Mouse (Mus musculus) embryonic facial prominence, embryonic 13.5 days (tissue): Measurements from ENCODE around the gene Gm10518. TPM values are rescaled to one million over a fixed set of nuclear protein-coding genes. Genes with fewer than 3 reads are reported as not detected.

ENCODE experiments used
- ATAC-seq: fragments of 200-750 bp; cut with Nextera tagmentation; 2 replicates; pipeline ENCODE4 v1.8.0; 2017; ENCODE audit warnings: low read depth; ENCODE audit not compliant: insufficient number of reproducible peaks, insufficient read depth, low FRiP score, low TSS enrichment
- H3K27ac ChIP-seq: fragments of 300-500 bp; sonication (generic); 2 replicates; pipeline ENCODE4 v1.5.1; 2015; ENCODE audit warnings: moderate library complexity, mild to moderate bottlenecking, inconsistent platforms
- H3K27me3 ChIP-seq: fragments of 300-500 bp; sonication (generic); 2 replicates; pipeline ENCODE4 v1.6.1; 2015; ENCODE audit warnings: mild to moderate bottlenecking, inconsistent platforms
- H3K36me3 ChIP-seq: fragments of 300-500 bp; sonication (generic); 2 replicates; pipeline ENCODE4 v1.6.1; 2015; ENCODE audit warnings: mild to moderate bottlenecking, inconsistent platforms
- H3K4me1 ChIP-seq: fragments of 300-500 bp; sonication (generic); 2 replicates; pipeline ENCODE4 v1.6.1; 2015; ENCODE audit warnings: inconsistent platforms
- H3K4me2 ChIP-seq: fragments of 300-500 bp; sonication (generic); 2 replicates; pipeline ENCODE4 v1.6.1; 2015; ENCODE audit warnings: moderate library complexity, mild to moderate bottlenecking, inconsistent platforms
- H3K4me3 ChIP-seq: fragments of 300-500 bp; sonication (generic); 2 replicates; pipeline ENCODE4 v1.5.1; 2015; ENCODE audit warnings: mild to moderate bottlenecking, inconsistent platforms
- H3K9ac ChIP-seq: fragments of 300-500 bp; sonication (generic); 2 replicates; pipeline ENCODE4 v1.6.1; 2015; ENCODE audit warnings: mild to moderate bottlenecking, inconsistent platforms
- H3K9me3 ChIP-seq: fragments of 300-500 bp; sonication (generic); 2 replicates; pipeline ENCODE4 v1.6.1; 2016; ENCODE audit warnings: inconsistent platforms
- WGBS: fragments of 180-500 bp; shearing (Covaris S2); methylation state at CpG from one replicate; pipeline ENCODE4 v1.1.7; 2015; ENCODE audit warnings: mixed read lengths; 5-methylcytosine and 5-hydroxymethylcytosine counted together
- polyA plus RNA-seq: library from polyadenylated mRNA; unstranded; fragments of >200 nt; fragmentation: Nextera tagmentation; extraction: Ambion mirVana; gene quantifications from 2 replicates; pipeline ENCODE4 v1.2.1, GENCODE M21; 2015

The Gm10518 gene
- 0.32 TPM in 1 of 2 replicates, not detected in the other for polyA plus RNA-seq

- Histone ChIP-seq H3K27ac (peak within 1 kb of the TSS; percentile 99), H3K4me3 (peak within 1 kb of the TSS; percentile 83), H3K9ac (peak within 1 kb of the TSS; percentile 94), H3K36me3 (peaks cover 16% of the 10 kb centered on the region), H3K4me1 (peaks cover 20% of the 10 kb centered on the region), H3K9me3 (no peaks in the 10 kb centered on the region), H3K4me2 (peak within 1 kb of the TSS; percentile 67), H3K27me3 (no peaks in the 10 kb centered on the region)
- under 1% methylated on average over 94 of the region's 94 CpGs for WGBS
- peak; percentile 74 for ATAC-seq
Measured at GRCm38 (mm10) chr1:179802610-179803512, at the start of gene Gm10518. Gene Gm10518 (plus strand): TSS chr1:179803376.

- H3K9ac ChIP-seq: no peak overlapping the region
- no peak for ATAC-seq
Measured at GRCm38 (mm10) chr1:179756477-179756876, 46.7 kb upstream of the Gm10518 start.

GRCm38 (mm10) chr1:179760086-179760485 is 43.1 kb upstream of the Gm10518 start:
- no peak overlapping the region for H3K27ac ChIP-seq
- ATAC-seq: no peak
- no peak overlapping the region for H3K9ac ChIP-seq
- no peaks in the 10 kb centered on the region for H3K27me3 ChIP-seq
- WGBS: 91% methylated on average over 5 of the region's 5 CpGs
- H3K36me3 ChIP-seq: peaks cover 84% of the 10 kb centered on the region
- no peak overlapping the region for H3K4me3 ChIP-seq
- no peaks in the 10 kb centered on the region for H3K9me3 ChIP-seq
- no peak overlapping the region for H3K4me2 ChIP-seq
- no peaks in the 10 kb centered on the region for H3K4me1 ChIP-seq

More at GRCm38 (mm10) chr1:179756477-179756876, 46.7 kb upstream of the Gm10518 start:
- peaks cover 80% of the 10 kb centered on the region for H3K36me3 ChIP-seq
- H3K27me3 ChIP-seq: no peaks in the 10 kb centered on the region
- H3K4me2 ChIP-seq: no peak overlapping the region
- no peak overlapping the region for H3K4me3 ChIP-seq
- H3K9me3 ChIP-seq: no peaks in the 10 kb centered on the region
- H3K27ac ChIP-seq: no peak overlapping the region
- no peaks in the 10 kb centered on the region for H3K4me1 ChIP-seq

- Histone ChIP-seq H3K9me3 (no peaks in the 10 kb centered on the region), H3K27ac (no peak overlapping the region), H3K4me1 (no peaks in the 10 kb centered on the region), H3K36me3 (peaks cover 83% of the 10 kb centered on the region), H3K4me2 (no peak overlapping the region), H3K27me3 (no peaks in the 10 kb centered on the region), H3K4me3 (no peak overlapping the region), H3K9ac (no peak overlapping the region)
- ATAC-seq: no peak
- 90% methylated on average over 4 of the region's 4 CpGs for WGBS
Measured at GRCm38 (mm10) chr1:179760553-179760952, 42.6 kb upstream of the Gm10518 start.

GRCm38 (mm10) chr1:179776831-179777230 is 26.3 kb upstream of the Gm10518 start:
- no peak for ATAC-seq
- Histone ChIP-seq H3K4me2 (no peak overlapping the region), H3K27me3 (no peaks in the 10 kb centered on the region), H3K9ac (no peak overlapping the region), H3K4me3 (no peak overlapping the region), H3K36me3 (peaks cover 83% of the 10 kb centered on the region), H3K9me3 (no peaks in the 10 kb centered on the region), H3K27ac (no peak overlapping the region), H3K4me1 (no peaks in the 10 kb centered on the region)
- 95% methylated on average over 8 of the region's 8 CpGs for WGBS

GRCm38 (mm10) chr1:179784098-179784497 is 19.1 kb upstream of the Gm10518 start:
- no peaks in the 10 kb centered on the region for H3K27me3 ChIP-seq
- no peak overlapping the region for H3K9ac ChIP-seq
- H3K36me3 ChIP-seq: peaks cover 75% of the 10 kb centered on the region
- 86% methylated on average over 4 of the region's 4 CpGs for WGBS
- no peak overlapping the region for H3K27ac ChIP-seq
- no peak overlapping the region for H3K4me2 ChIP-seq
- no peaks in the 10 kb centered on the region for H3K9me3 ChIP-seq
- no peak for ATAC-seq
- no peak overlapping the region for H3K4me3 ChIP-seq
- H3K4me1 ChIP-seq: no peaks in the 10 kb centered on the region

GRCm38 (mm10) chr1:179785502-179785901 is 17.7 kb upstream of the Gm10518 start:
- ATAC-seq: no peak
- Histone ChIP-seq H3K9ac (no peak overlapping the region), H3K27ac (no peak overlapping the region), H3K4me3 (no peak overlapping the region), H3K27me3 (no peaks in the 10 kb centered on the region), H3K4me1 (no peaks in the 10 kb centered on the region), H3K4me2 (no peak overlapping the region), H3K36me3 (peaks cover 75% of the 10 kb centered on the region), H3K9me3 (no peaks in the 10 kb centered on the region)
- WGBS: 93% methylated on average over 5 of the region's 5 CpGs

GRCm38 (mm10) chr1:179787281-179787680 is 15.9 kb upstream of the Gm10518 start:
- Histone ChIP-seq H3K4me1 (no peaks in the 10 kb centered on the region), H3K27ac (no peak overlapping the region), H3K4me3 (no peak overlapping the region), H3K4me2 (no peak overlapping the region), H3K9me3 (no peaks in the 10 kb centered on the region), H3K27me3 (no peaks in the 10 kb centered on the region), H3K36me3 (peaks cover 80% of the 10 kb centered on the region), H3K9ac (no peak overlapping the region)
- WGBS: 81% methylated on average over 4 of the region's 4 CpGs
- no peak for ATAC-seq

GRCm38 (mm10) chr1:179798794-179799193 is 4.4 kb upstream of the Gm10518 start:
- Histone ChIP-seq H3K27ac (no peak overlapping the region), H3K4me3 (no peak overlapping the region), H3K9ac (no peak overlapping the region), H3K36me3 (peaks cover 48% of the 10 kb centered on the region), H3K27me3 (no peaks in the 10 kb centered on the region), H3K4me2 (no peak overlapping the region), H3K9me3 (no peaks in the 10 kb centered on the region), H3K4me1 (peaks cover 16% of the 10 kb centered on the region)
- no peak for ATAC-seq

GRCm38 (mm10) chr1:179803513-179804139 is 450 bp downstream of the Gm10518 start, which contains the start of gene Ahctf1:
Gene Ahctf1 (minus strand): TSS chr1:179803680.
- Histone ChIP-seq H3K4me1 (peaks cover 20% of the 10 kb centered on the region), H3K27ac (peak within 1 kb of the TSS; percentile 99), H3K9me3 (no peaks in the 10 kb centered on the region), H3K36me3 (peaks cover 9% of the 10 kb centered on the region), H3K4me3 (peak within 1 kb of the TSS; percentile 83), H3K9ac (peak within 1 kb of the TSS; percentile 94), H3K27me3 (no peaks in the 10 kb centered on the region), H3K4me2 (peak within 1 kb of the TSS; percentile 67)
- peak; percentile 99 for ATAC-seq
- WGBS: under 1% methylated on average over 56 of the region's 56 CpGs

GRCm38 (mm10) chr1:179804140-179804881 is 1.1 kb downstream of the Gm10518 start:
- Histone ChIP-seq H3K9me3 (no peaks in the 10 kb centered on the region), H3K27ac (peak overlapping the region; percentile 99), H3K4me1 (peaks cover 20% of the 10 kb centered on the region), H3K36me3 (peaks cover 3% of the 10 kb centered on the region), H3K4me3 (peak overlapping the region; percentile 83), H3K4me2 (peak overlapping the region; percentile 67), H3K9ac (peak overlapping the region; percentile 94), H3K27me3 (no peaks in the 10 kb centered on the region)
- ATAC-seq: no peak
- 39% methylated on average over 11 of the region's 11 CpGs for WGBS
